Mouse (Mus musculus): ENCODE results near the gene Nos1ap.

- TF ChIP-seq CTCF (IDR thresholded peaks at IDR 0.05; ENCODE audit: low read depth) (no peak), EP300 (optimal IDR thresholded peaks at IDR 0.05) (no peak)
Observed at GRCm38 (mm10) chr1:170360183-170360915, 229.3 kb downstream of the Nos1ap start.
